Mouse (Mus musculus) embryonic fibroblast, embryonic 13.5 days (primary cell): Measurements from ENCODE around the gene Keg1.
"Not testable (repeated sequence)": the region's sequence is repeated elsewhere in the genome, so short reads cannot be mapped to it uniquely, and the experiment has no call there.

Source experiments
- CTCF ChIP-seq: IDR thresholded peaks from 2 replicates; pipeline ENCODE4 v1.5.1; 2011; ENCODE audit warnings: mild to moderate bottlenecking, control low read depth, low read length, moderate library complexity, borderline replicate concordance; ENCODE audit not compliant: insufficient read depth
- POLR2A ChIP-seq: IDR thresholded peaks from 2 replicates; pipeline ENCODE4 v1.6.1; 2011; ENCODE audit warnings: low read depth, mild to moderate bottlenecking, control low read depth, low read length, moderate library complexity

DNA sequence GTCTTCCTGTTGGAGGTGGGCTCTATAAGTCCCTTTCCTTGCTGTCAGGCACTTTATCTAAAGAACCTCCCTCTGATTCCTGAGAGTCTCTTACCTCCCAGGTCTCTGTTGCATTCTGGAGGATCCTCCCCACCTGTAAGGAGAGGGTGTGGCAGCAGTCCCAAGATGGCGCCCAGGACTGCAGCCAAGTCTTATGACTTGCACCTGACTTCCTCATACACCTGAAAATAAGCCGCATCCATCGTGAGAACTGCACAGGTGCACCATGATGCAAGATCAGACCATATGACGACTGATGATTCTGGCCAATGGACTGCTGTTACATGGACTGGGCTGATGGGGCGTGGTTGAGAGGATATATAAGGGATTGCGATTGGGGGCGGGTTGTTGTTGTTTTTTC, 26.0 kb downstream of the Keg1 start:
- not testable (repeated sequence) for TF ChIP-seq CTCF, POLR2A
